17 mouse cellular contexts compared by ENCODE assay signal in genomic region chr5:129943402-129943801, GRCm38 (mm10). TPM values are rescaled to one million over a fixed set of nuclear protein-coding genes. Genes with fewer than 3 reads are reported as not detected.
A peak's percentile ranks its signal among the peaks of the same experiment; 100 is the strongest.
DNase-seq lines count a peak whose midpoint lies in the region; ATAC-seq and TF ChIP-seq lines count a peak whose summit lies in the region.
"Had no signal": no experiment of that assay in that cellular context is flagged by ENCODE, and none has a peak within 500 bp of the region (broad histone marks: within the 10 kb centered on the region; RNA-seq: fewer than 3 reads in every experiment).

No protein-coding gene starts in this region.

- H3K9ac ChIP-seq in heart, embryonic 11.5 days (ENCODE audit: low read depth, low read length), result no peak overlapping the region
- H3K9ac ChIP-seq in limb, embryonic 13.5 days, result no peak overlapping the region
- H3K9ac ChIP-seq in liver, embryonic 12.5 days, result peak overlapping the region; percentile 95

- peak overlapping the region; percentile 14; the same call in 1 of the 2 replicates for H3K4me2 ChIP-seq in heart, embryonic 11.5 days
- H3K4me2 ChIP-seq in limb, embryonic 13.5 days (replicated peaks), result peak overlapping the region; percentile 28; the same call in 1 of the 2 replicates
- H3K4me2 ChIP-seq in liver, embryonic 12.5 days, result peak overlapping the region; percentile 83

- no peak for DNase-seq in heart, postnatal 4 days
- no peak for DNase-seq in limb, embryonic 10.5 days (ENCODE audit: low spot score)
- no peak for DNase-seq in gastrocnemius, adult 8-10 months (ENCODE audit: low spot score in 2 of 2)
- DNase-seq: B cell, adult 2 months; cerebellum, postnatal 14 days; kidney, postnatal 25 days; spleen, adult 18-20 months had no signal

- no peaks in the 10 kb centered on the region for H3K9me3 ChIP-seq in heart, embryonic 11.5 days (replicated peaks; ENCODE audit: control insufficient read depth, low read length)
- H3K9me3 ChIP-seq in limb, embryonic 13.5 days, result no peaks in the 10 kb centered on the region
- no peaks in the 10 kb centered on the region for H3K9me3 ChIP-seq in limb, embryonic 10.5 days (replicated peaks)
- no peaks in the 10 kb centered on the region for H3K9me3 ChIP-seq in E14TG2a.4 (ENCODE audit: low read length)
- no peaks in the 10 kb centered on the region for H3K9me3 ChIP-seq in liver, embryonic 12.5 days (replicated peaks)
- H3K9me3 ChIP-seq: embryonic facial prominence, embryonic 12.5 days; forebrain, embryonic 13.5 days; midbrain, embryonic 12.5 days had no signal

- ATAC-seq in heart, embryonic 11.5 days (replicated peaks; ENCODE audit: insufficient number of reproducible peaks, low FRiP score, low TSS enrichment), result no peak
- no peak for ATAC-seq in limb, embryonic 13.5 days (ENCODE audit: low FRiP score, low read depth)
- ATAC-seq in liver, embryonic 12.5 days, result no peak
- ATAC-seq in megakaryocyte-erythroid progenitor cell, adult 5-6 weeks (replicated peaks; ENCODE audit: low FRiP score, low TSS enrichment, poor library complexity, severe bottlenecking), result no peak
- ATAC-seq: forebrain, embryonic 13.5 days; inflammation-experienced regulatory T-cells, adult 6 months; lung, postnatal 0 days had no signal

- no peaks in the 10 kb centered on the region for H3K27me3 ChIP-seq in heart, embryonic 11.5 days (ENCODE audit: control insufficient read depth, insufficient read depth, low read length)
- no peaks in the 10 kb centered on the region for H3K27me3 ChIP-seq in limb, embryonic 13.5 days
- no peaks in the 10 kb centered on the region for H3K27me3 ChIP-seq in limb, embryonic 10.5 days (ENCODE audit: low read depth, poor library complexity, severe bottlenecking)
- no peaks in the 10 kb centered on the region for H3K27me3 ChIP-seq in E14TG2a.4 (ENCODE audit: insufficient read depth, low read length)
- no peaks in the 10 kb centered on the region for H3K27me3 ChIP-seq in liver, embryonic 12.5 days (replicated peaks)
- H3K27me3 ChIP-seq: embryonic facial prominence, embryonic 12.5 days; forebrain, embryonic 13.5 days had no signal

- no peak for TF ChIP-seq CTCF in E14TG2a.4 (conservative IDR thresholded peaks at IDR 0.05; ENCODE audit: low read length)

- no peak overlapping the region for H3K27ac ChIP-seq in heart, embryonic 11.5 days (ENCODE audit: low read depth, low read length)
- no peak overlapping the region for H3K27ac ChIP-seq in limb, embryonic 13.5 days
- no peak overlapping the region for H3K27ac ChIP-seq in limb, embryonic 10.5 days
- peak overlapping the region; percentile 58 for H3K27ac ChIP-seq in liver, embryonic 12.5 days
- H3K27ac ChIP-seq: embryonic facial prominence, embryonic 12.5 days; forebrain, embryonic 13.5 days had no signal

- peaks cover 3% of the 10 kb centered on the region; the same call in 1 of the 2 replicates for H3K4me1 ChIP-seq in heart, embryonic 11.5 days (ENCODE audit: control insufficient read depth, insufficient read depth, low read length)
- H3K4me1 ChIP-seq in limb, embryonic 13.5 days, result peaks cover 10% of the 10 kb centered on the region
- H3K4me1 ChIP-seq in limb, embryonic 10.5 days, result peaks cover 15% of the 10 kb centered on the region
- peaks cover 64% of the 10 kb centered on the region for H3K4me1 ChIP-seq in E14TG2a.4 (replicated peaks; ENCODE audit: low read depth, low read length)
- peaks cover 54% of the 10 kb centered on the region for H3K4me1 ChIP-seq in liver, embryonic 12.5 days

- WGBS in heart, embryonic 11.5 days (ENCODE audit: insufficient replicate concordance), result 65% methylated on average over 1 of the region's 1 CpGs
- 80% methylated on average over 1 of the region's 1 CpGs for WGBS in limb, embryonic 13.5 days
- WGBS in limb, embryonic 10.5 days, result 86% methylated on average over 1 of the region's 1 CpGs
- 23% methylated on average over 1 of the region's 1 CpGs for WGBS in liver, embryonic 12.5 days (ENCODE audit: insufficient replicate concordance)

- H3K36me3 ChIP-seq in heart, embryonic 11.5 days (ENCODE audit: control insufficient read depth, insufficient read depth, low read length), result no peaks in the 10 kb centered on the region
- H3K36me3 ChIP-seq in limb, embryonic 13.5 days, result peaks cover 10% of the 10 kb centered on the region
- peaks cover 16% of the 10 kb centered on the region for H3K36me3 ChIP-seq in limb, embryonic 10.5 days
- H3K36me3 ChIP-seq in E14TG2a.4 (ENCODE audit: insufficient read depth, low read length), result peaks cover 43% of the 10 kb centered on the region
- peaks cover 33% of the 10 kb centered on the region for H3K36me3 ChIP-seq in liver, embryonic 12.5 days
- H3K36me3 ChIP-seq: midbrain, embryonic 12.5 days had no signal

- no peak overlapping the region for H3K4me3 ChIP-seq in heart, embryonic 11.5 days (ENCODE audit: low read depth, low read length)
- no peak overlapping the region for H3K4me3 ChIP-seq in limb, embryonic 13.5 days
- no peak overlapping the region for H3K4me3 ChIP-seq in limb, embryonic 10.5 days
- peak overlapping the region; percentile 93 for H3K4me3 ChIP-seq in E14TG2a.4 (replicated peaks; ENCODE audit: low read length)
- H3K4me3 ChIP-seq in liver, embryonic 12.5 days, result peak overlapping the region; percentile 32

RNA-seq across cellular contexts. Expression of gene Vkorc1l1, which starts 1.6 kb away (rescaled TPM):
- 16.3 and 16.7 TPM in 2 replicates for polyA plus RNA-seq in heart, embryonic 11.5 days (2014; fragmentation: Nextera tagmentation; extraction: Ambion mirVana)
- total RNA-seq in heart, postnatal 4 days (2021), result 10 to 100 TPM; 22.6 TPM
- 26.9 and 28.7 TPM in 2 replicates for polyA plus RNA-seq in limb, embryonic 13.5 days (2015; fragmentation: Nextera tagmentation; extraction: Ambion mirVana)
- polyA plus RNA-seq in limb, embryonic 10.5 days (2016; fragmentation: Nextera tagmentation; extraction: Ambion mirVana), result 34.4 and 36.7 TPM in 2 replicates
- polyA plus RNA-seq in liver, embryonic 12.5 days (2016; fragmentation: Nextera tagmentation; extraction: Ambion mirVana), result 29.8 and 31.2 TPM in 2 replicates
- total RNA-seq in megakaryocyte-erythroid progenitor cell, adult 5-6 weeks (2014; fragmentation: Nextera tagmentation), result 60.1 and 75.7 TPM in 2 replicates
- total RNA-seq in megakaryocyte-erythroid progenitor cell, adult 5-6 weeks (2017), result 61.7 and 81.5 TPM in 2 replicates
- 10 to 100 TPM; 22.4 to 29.6 (median 24.0) TPM for total RNA-seq in gastrocnemius, adult 8-10 months (2022)

RNA-seq across cellular contexts. Expression of gene Nupr1l, which starts 35.1 kb away (rescaled TPM):
- polyA plus RNA-seq in heart, embryonic 11.5 days (2014; fragmentation: Nextera tagmentation; extraction: Ambion mirVana), result 1.0 and 2.4 TPM in 2 replicates
- total RNA-seq in heart, postnatal 4 days (2021), result 1 to 10 TPM in 1 of 2 experiments, not detected in 1; 1.9 TPM
- 4.9 and 5.1 TPM in 2 replicates for polyA plus RNA-seq in limb, embryonic 13.5 days (2015; fragmentation: Nextera tagmentation; extraction: Ambion mirVana)
- polyA plus RNA-seq in limb, embryonic 10.5 days (2016; fragmentation: Nextera tagmentation; extraction: Ambion mirVana), result 2.7 and 4.5 TPM in 2 replicates
- 0.87 and 0.92 TPM in 2 replicates for polyA plus RNA-seq in liver, embryonic 12.5 days (2016; fragmentation: Nextera tagmentation; extraction: Ambion mirVana)
- 2.7 and 15.3 TPM in 2 replicates for total RNA-seq in megakaryocyte-erythroid progenitor cell, adult 5-6 weeks (2014; fragmentation: Nextera tagmentation)
- total RNA-seq in megakaryocyte-erythroid progenitor cell, adult 5-6 weeks (2017), result 0.75 and 1.1 TPM in 2 replicates
- under 1 TPM in 1 of 4 experiments, not detected in 3; 0.44 TPM for total RNA-seq in gastrocnemius, adult 8-10 months (2022)

RNA-seq across cellular contexts. Expression of gene Phkg1, which starts 45.1 kb away (rescaled TPM):
- polyA plus RNA-seq in heart, embryonic 11.5 days (2014; fragmentation: Nextera tagmentation; extraction: Ambion mirVana), result 0.32 and 0.42 TPM in 2 replicates
- total RNA-seq in heart, postnatal 4 days (2021), result 1 to 10 TPM; 2.8 to 3.1 TPM
- polyA plus RNA-seq in limb, embryonic 13.5 days (2015; fragmentation: Nextera tagmentation; extraction: Ambion mirVana), result 0.32 and 0.36 TPM in 2 replicates
- polyA plus RNA-seq in limb, embryonic 10.5 days (2016; fragmentation: Nextera tagmentation; extraction: Ambion mirVana), result 0.20 and 0.31 TPM in 2 replicates
- 0.23 TPM in 2 replicates for polyA plus RNA-seq in liver, embryonic 12.5 days (2016; fragmentation: Nextera tagmentation; extraction: Ambion mirVana)
- 0.33 and 0.45 TPM in 2 replicates for total RNA-seq in megakaryocyte-erythroid progenitor cell, adult 5-6 weeks (2014; fragmentation: Nextera tagmentation)
- total RNA-seq in megakaryocyte-erythroid progenitor cell, adult 5-6 weeks (2017), result 1.4 TPM in 2 replicates
- 100 to 1,000 TPM; 317 to 357 (median 343) TPM for total RNA-seq in gastrocnemius, adult 8-10 months (2022)

RNA-seq across cellular contexts. Expression of gene Zbed5, which starts 47.9 kb away (rescaled TPM):
- 4.8 and 5.8 TPM in 2 replicates for polyA plus RNA-seq in heart, embryonic 11.5 days (2014; fragmentation: Nextera tagmentation; extraction: Ambion mirVana)
- 1 to 10 TPM; 1.2 to 1.3 TPM for total RNA-seq in heart, postnatal 4 days (2021)
- 9.8 and 10.4 TPM in 2 replicates for polyA plus RNA-seq in limb, embryonic 13.5 days (2015; fragmentation: Nextera tagmentation; extraction: Ambion mirVana)
- 10.1 and 12.2 TPM in 2 replicates for polyA plus RNA-seq in limb, embryonic 10.5 days (2016; fragmentation: Nextera tagmentation; extraction: Ambion mirVana)
- polyA plus RNA-seq in liver, embryonic 12.5 days (2016; fragmentation: Nextera tagmentation; extraction: Ambion mirVana), result 1.7 and 1.8 TPM in 2 replicates
- 0.98 and 2.6 TPM in 2 replicates for total RNA-seq in megakaryocyte-erythroid progenitor cell, adult 5-6 weeks (2014; fragmentation: Nextera tagmentation)
- 2.1 and 4.7 TPM in 2 replicates for total RNA-seq in megakaryocyte-erythroid progenitor cell, adult 5-6 weeks (2017)
- under 1 TPM; 0.25 to 0.59 (median 0.46) TPM for total RNA-seq in gastrocnemius, adult 8-10 months (2022)

RNA-seq across cellular contexts. Expression of gene Chchd2, which starts 56.1 kb away (rescaled TPM):
- 871 and 955 TPM in 2 replicates for polyA plus RNA-seq in heart, embryonic 11.5 days (2014; fragmentation: Nextera tagmentation; extraction: Ambion mirVana)
- total RNA-seq in heart, postnatal 4 days (2021), result 100 to 1,000 TPM; 757 to 792 TPM
- 951 and 990 TPM in 2 replicates for polyA plus RNA-seq in limb, embryonic 13.5 days (2015; fragmentation: Nextera tagmentation; extraction: Ambion mirVana)
- 1,262 and 1,296 TPM in 2 replicates for polyA plus RNA-seq in limb, embryonic 10.5 days (2016; fragmentation: Nextera tagmentation; extraction: Ambion mirVana)
- 607 and 628 TPM in 2 replicates for polyA plus RNA-seq in liver, embryonic 12.5 days (2016; fragmentation: Nextera tagmentation; extraction: Ambion mirVana)
- total RNA-seq in megakaryocyte-erythroid progenitor cell, adult 5-6 weeks (2014; fragmentation: Nextera tagmentation), result 465 and 490 TPM in 2 replicates
- 208 and 245 TPM in 2 replicates for total RNA-seq in megakaryocyte-erythroid progenitor cell, adult 5-6 weeks (2017)
- 100 to 1,000 TPM; 640 to 672 (median 655) TPM for total RNA-seq in gastrocnemius, adult 8-10 months (2022)

Comparison
In these comparisons a context has a peak if more than half of its experiments do, and no peak if none do; other contexts are left out.
1. H3K4me2 ChIP-seq: peak in every context shown above with its lines; median percentile 83 in liver, embryonic 12.5 days; 28 in limb, embryonic 13.5 days; 14 in heart, embryonic 11.5 days.
2. H3K4me3 ChIP-seq: peak in E14TG2a.4 (single experiment) and liver, embryonic 12.5 days (single experiment); none in heart, embryonic 11.5 days (single experiment), limb, embryonic 13.5 days (single experiment) and limb, embryonic 10.5 days (single experiment).